Mouse (Mus musculus): ENCODE data around the gene Ap1m2.

- no peak for TF ChIP-seq CTCF (IDR thresholded peaks at IDR 0.05)
- TF ChIP-seq EP300 (IDR thresholded peaks at IDR 0.05) = no peak
Observed at GRCm38 (mm10) chr9:21245113-21245487, 67.0 kb downstream of the Ap1m2 start.
